Mouse (Mus musculus): ENCODE measurements around the gene Asna1. TPM values are rescaled to one million over a fixed set of nuclear protein-coding genes. Genes with fewer than 3 reads are reported as not detected.

The Asna1 gene
- polyA plus RNA-seq (2012; rRNA removed) = 110 TPM in 2 replicates

DNA sequence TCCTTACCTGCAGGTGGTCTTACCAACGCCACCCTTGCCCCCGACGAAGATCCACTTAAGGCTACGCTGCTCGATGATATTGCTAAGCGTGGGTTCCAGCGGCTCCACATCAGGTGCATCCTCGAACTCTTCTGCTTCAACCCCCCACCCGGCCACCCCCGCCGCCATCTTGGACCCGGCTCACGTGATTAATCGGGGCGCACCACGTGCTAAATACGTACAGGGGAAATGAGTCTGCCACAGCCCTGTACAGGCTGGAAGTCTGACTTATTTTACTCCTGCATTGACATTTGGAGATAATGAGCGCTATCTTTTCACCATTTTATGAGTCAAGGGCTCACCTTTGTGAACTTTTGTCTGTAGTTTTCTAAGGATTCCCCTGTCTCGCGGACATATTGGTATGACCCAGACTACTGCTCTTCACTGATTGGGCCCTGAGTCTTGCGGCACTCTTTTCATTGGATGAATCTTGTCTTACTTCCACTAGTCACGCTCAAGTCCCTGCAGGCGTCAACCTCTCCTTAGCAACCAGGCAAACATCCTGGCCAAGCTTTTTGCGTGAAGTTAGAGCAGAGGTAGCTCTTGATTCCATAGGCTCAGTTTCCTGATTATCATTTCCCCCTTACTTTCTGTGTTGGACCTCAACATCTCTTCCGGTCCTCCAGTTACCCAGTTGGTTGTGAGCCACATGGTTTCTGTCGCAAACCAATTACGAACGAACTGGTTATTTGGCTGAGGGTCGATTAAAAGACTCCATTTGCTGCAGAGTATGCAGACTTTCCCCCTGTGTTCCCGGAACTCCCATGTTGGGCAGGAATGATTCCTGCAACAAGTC is at the start of gene Asna1:
TSS of gene Asna1 (minus strand) at position 184 of the 835 bp plus-strand sequence.

DNA sequence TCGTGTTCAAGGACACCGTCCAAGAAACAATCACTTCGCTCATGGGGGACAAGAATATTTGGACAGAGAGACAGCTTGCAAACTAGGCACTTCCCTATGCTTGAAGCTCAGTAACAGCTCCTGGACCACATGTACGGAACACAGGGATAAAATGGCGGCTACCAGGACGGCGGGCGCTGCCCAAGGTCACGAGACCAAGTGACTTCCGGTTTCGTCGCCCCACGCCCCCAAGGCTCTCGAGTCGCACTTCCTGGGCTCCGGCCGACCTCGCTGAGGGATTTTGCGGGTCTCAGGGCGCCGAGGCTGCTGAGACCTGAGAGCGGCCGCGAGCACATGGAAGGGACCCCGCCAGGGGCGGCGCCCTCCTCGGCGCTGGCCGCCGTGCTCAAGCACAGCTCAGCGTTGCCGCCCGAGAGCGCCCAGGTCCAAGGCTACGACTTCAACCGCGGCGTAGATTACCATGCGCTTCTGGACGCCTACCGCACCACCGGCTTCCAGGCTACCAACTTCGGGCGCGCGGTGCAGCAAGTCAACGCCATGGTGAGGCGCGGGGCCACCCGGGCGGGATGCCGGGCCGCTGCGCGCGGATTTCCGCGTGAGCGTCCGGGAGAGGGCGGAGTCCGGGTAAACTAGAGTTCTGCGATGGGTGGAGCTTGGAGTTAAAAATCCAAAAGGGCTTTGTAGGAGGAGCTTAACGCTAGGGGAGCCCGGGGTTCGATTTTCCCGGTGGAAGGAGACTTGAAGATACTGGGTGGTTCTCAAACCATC is 46.6 kb upstream of the Asna1 start, which contains the start of gene Dhps:
TSS of gene Dhps (plus strand) at position 244 of the 768 bp plus-strand sequence.

DNA sequence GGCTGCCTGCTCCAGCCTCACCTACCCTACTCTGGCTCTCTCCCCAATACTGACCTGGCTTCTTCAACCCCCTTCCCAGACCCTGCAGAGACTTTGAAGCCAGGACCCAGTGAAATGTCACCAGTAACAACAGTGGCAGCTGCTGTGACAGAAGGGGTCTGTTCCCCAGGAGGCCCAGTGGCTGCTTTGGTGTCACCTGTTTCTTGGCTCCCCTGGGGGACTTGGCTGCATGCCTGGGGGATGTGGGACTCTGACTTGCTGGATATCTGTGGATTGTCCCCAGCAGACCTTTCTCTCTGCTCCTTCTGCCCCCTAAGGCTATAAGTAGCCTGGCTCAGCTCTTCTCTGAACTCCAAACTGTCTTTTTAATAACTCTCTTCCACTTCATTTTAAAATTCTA is 42.9 kb upstream of the Asna1 start, which contains the start of gene Gm5741:
TSS of gene Gm5741 (minus strand) at position 1 of the 400 bp plus-strand sequence.

DNA sequence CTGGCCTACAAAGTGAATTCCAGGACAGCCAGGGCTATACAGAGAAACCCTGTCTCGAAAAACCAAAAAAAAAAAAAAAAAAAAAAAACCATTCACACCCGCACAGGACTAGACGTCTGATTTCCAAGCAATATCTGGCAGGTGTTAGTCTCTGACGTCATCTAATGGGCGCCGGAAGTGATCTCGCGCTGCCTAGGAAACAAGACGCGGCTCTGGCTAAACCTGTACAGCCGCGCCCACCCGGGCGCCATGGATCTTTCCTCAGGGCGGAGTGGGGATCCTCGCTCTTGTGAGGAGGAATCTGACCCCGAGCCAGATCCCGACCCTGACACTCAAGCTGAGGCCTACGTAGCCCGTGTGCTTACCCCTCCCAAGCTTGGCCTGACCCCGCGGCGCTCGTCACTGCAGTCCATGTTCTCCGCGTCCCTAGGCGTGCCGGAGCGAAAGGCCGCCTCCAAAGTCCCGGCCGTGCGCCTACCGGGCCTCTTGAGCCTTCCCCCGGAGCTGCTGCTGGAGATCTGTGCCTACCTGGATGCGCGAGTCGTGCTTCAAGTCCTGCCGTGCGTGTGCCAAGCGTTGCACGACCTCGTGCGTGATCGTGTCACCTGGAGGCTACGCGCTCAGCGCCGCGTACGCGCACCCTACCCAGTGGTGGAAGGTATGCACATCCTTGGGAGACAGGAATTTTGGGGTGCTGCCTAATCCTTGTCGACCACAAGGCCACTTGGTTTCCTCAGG is 35.0 kb upstream of the Asna1 start, which contains the start of gene Fbxw9:
TSS of gene Fbxw9 (plus strand) at position 177 of the 738 bp plus-strand sequence.

DNA sequence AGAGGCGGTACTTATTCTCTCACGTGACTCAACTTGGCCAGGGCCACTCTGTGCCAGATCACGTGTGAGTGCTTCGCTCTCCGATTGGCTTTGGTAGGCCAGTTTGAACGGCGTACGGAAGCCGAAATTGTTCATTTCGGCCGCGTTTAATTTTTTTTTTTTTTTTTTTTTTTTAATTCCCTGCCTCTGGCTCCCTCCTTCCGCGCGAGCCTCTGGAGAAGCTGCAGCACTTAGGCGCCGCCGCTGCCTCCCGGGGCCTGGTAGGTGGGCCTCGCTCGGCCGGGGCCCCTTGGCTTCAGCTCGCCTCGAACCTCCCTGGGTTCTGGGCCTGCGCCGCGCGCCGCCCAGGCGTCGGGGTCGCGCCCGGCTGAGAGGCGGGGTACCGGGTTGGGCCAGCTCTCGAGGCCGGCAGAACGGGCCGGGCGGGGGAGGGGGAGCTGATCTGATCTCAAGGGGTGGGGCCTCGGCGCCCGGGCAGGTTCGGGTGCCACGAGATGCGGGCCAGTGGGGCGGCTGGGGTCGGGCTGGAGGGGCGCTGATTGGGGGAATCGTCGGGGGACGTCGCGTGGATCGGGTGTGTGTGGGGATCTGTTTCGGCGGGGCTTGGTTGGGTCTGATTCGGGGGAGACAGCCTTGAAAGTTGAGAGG is 11.8 kb upstream of the Asna1 start, which contains the start of gene Tnpo2:
TSS of gene Tnpo2 (plus strand) at position 198 of the 648 bp plus-strand sequence.

DNA sequence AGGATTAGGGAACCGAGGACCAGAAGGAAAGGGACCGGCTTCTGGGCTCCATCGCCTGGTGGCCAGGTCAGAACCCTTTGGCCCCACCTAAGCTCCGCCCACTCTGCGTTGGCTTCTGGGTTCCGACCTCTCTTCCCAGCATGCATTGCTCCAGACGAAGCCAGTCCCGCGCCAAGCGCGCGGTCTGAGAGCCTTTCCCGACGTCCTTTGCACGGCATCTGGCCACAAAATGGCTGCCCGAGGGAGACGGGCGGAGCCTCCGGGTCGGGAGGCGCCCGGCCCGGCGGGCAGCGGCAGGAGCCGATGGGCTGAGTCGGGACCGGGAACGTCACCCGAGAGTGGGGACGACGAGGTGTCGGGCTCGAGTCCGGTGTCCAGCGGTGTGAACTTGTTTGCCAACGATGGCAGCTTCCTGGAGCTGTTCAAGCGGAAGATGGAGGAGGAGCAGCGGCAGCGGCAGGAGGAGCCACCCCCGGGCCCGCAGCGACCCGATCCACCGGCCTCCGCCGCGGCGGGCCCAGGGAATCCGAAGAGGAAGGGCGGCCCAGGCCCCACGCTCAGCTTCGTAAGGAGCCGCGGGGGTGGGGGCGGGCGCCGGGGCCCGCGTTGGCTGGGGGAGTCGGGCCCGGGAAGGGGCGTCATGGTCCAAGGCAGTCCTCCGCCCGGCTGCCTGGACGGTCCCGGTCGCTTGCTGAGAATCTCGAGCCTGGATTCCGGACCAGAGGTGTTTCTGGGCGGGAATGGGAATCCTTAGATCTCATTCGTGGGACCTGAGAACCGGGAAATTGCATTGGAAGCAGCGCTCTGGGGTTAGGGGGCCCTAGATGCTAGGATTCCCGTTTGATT is 1.8 kb upstream of the Asna1 start, which contains the start of gene Trir:
TSS of gene Trir (plus strand) at position 154 of the 846 bp plus-strand sequence.

DNA sequence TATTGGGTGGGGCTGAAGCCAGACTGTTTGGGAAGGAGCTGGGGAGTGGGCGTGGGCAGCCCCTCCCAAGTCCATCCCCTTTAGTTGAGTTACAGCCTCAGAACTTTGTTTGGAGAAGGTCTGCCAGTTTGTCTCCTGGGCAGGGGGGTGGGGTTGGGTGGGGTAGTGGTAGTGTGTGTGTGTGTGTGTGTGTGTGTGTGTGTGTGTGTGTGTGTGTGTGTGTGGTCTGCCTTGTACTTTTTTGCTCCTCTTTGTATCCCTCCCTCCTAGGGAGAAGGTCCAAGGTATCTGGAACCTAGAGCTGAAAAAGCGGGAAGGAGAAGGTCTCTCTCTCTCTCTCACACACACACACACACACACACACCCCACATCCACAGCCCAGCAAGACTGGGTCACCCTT is 10.7 kb downstream of the Asna1 start, which contains the start of gene Best2:
TSS of gene Best2 (minus strand) at position 101 of the 400 bp plus-strand sequence.

DNA sequence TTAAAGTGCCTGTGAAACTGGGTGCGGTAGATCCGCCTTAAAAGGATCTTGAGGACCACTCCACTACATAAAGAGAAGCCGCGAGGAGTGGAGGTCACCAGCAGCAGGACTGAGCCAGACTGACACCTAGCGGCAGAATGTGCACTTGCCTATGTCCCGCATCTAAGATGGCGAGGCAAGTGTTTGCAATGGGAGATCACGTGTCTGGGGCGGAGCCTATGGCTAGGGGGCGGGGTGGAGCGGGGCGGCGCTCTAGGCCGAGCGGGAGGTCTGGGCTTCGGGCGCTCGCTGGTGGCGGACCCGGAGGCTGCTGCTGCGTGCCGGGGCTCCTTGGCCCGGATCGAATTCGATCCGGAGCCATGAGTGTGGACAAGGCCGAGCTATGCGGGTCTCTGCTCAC is 34.7 kb downstream of the Asna1 start, which contains the start of gene Hook2:
TSS of gene Hook2 (plus strand) at position 255 of the 400 bp plus-strand sequence.

DNA sequence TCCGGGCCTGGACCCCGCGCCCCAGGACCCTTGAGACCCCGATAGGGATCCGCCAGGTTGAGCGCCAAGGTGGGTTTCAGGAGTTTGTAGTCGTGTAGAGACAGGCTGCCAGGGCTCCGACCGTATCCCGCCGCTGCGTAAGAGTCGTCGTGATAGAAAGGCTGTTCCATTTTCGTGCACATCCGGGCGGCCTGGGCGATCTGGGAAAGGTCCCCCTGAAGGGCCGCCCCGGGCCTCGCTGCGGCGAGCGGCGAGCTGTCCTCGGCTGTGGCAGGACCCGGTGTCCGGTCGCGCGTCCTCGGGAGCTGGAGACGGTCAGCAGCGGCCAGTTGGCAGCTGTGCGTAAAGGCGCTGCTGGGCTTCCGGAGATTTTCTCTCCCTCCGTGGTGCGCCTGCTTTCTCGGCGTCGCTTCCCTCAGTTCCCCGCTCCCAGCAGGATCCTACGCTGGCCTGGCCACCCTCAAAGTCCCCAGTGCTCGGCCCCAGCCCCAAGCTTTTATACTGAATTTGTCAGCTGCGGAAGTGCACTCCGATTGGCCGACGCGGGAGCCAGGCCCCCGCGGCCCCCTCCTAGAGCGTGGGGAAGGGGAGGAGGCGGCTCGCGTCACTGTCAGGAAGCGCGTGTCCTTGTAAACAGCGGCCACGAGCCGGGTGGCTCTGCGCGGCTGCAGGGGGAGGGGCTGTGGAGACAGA is 46.7 kb downstream of the Asna1 start, which contains the start of gene Junb:
TSS of gene Junb (minus strand) at position 471 of the 693 bp plus-strand sequence.

DNA sequence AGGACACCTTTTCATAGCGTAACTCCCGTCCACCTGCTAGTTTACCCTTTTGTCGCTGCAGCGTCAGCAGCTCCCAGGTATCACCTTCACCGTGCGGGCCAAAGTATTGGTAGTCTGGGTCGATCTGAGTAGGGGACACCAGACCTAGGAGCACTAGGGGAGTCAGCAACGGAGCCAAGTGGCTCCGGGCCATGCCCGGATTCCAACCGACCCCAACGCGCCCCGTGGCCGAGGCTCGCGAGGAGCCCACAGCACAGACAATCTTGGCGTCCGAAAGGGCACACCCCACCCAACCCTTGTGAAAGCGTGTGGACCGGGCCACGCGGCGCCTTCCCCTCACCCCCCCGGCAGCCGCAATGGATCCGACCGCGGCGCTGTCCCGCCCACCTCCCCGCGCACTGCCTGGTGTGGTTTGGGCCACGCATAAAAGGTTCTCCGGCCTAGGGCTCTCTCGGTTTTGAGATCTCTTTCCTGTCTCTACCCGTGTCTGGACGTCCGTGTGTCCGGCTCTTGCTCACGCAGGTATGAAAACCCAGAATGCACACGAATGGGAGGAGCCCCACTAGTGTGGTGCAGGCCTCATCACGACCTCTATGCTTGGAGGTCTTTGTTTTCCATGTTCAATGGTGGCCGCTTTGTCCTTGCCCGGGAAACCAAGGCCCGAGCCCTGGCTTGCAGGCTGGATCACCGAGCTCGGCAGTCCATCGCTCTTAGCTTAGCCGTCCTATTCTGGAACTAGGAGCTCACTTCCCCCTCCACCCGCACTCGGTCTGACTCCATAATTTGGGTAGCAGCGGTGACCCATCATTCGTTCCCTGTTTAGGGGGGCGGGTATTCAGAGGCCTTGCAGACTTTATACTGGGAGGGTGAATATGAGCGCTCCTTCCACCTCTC is 55.6 kb downstream of the Asna1 start, which contains the start of the genes Gm49661, Prdx2 and Rnaseh2a:
TSS of gene Gm49661 (minus strand) at position 193 of the 894 bp plus-strand sequence.
TSS of gene Prdx2 (plus strand) at position 347 of the 894 bp plus-strand sequence.
TSS of gene Rnaseh2a (minus strand) at position 527 of the 894 bp plus-strand sequence.

Other genes starting within 250 kb of the Asna1 start
- 42.4 and 55.8 TPM in 2 replicates for gene Nfix, start 224.9 kb downstream of the Asna1 start, polyA plus RNA-seq (2012; rRNA removed)
- gene Dand5, start 202.5 kb downstream of the Asna1 start, polyA plus RNA-seq (2012; rRNA removed) = 2.1 and 2.9 TPM in 2 replicates
- 40.4 and 47.3 TPM in 2 replicates for gene Gadd45gip1, start 193.8 kb downstream of the Asna1 start, polyA plus RNA-seq (2012; rRNA removed)
- gene Rad23a, start 184.6 kb downstream of the Asna1 start, polyA plus RNA-seq (2012; rRNA removed) = 58.2 and 66.6 TPM in 2 replicates
- gene Calr, start 178.3 kb downstream of the Asna1 start, polyA plus RNA-seq (2012; rRNA removed) = 162 and 189 TPM in 2 replicates
- gene Farsa, start 168.3 kb downstream of the Asna1 start, polyA plus RNA-seq (2012; rRNA removed) = 35.1 TPM in 2 replicates
- gene Syce2, start 153.2 kb downstream of the Asna1 start, polyA plus RNA-seq (2012; rRNA removed) = 1.3 and 1.9 TPM in 2 replicates
- 130 and 142 TPM in 2 replicates for gene Gcdh, start 131.4 kb downstream of the Asna1 start, polyA plus RNA-seq (2012; rRNA removed)
- gene Klf1, start 123.4 kb downstream of the Asna1 start, polyA plus RNA-seq (2012; rRNA removed) = 0.23 and 0.28 TPM in 2 replicates
- gene Dnase2a, start 116.7 kb downstream of the Asna1 start, polyA plus RNA-seq (2012; rRNA removed) = 13.5 and 17.0 TPM in 2 replicates
- 1.3 and 1.7 TPM in 2 replicates for gene Mast1, start 87.9 kb downstream of the Asna1 start, polyA plus RNA-seq (2012; rRNA removed)
- gene Rtbdn, start 78.3 kb downstream of the Asna1 start, polyA plus RNA-seq (2012; rRNA removed) = 0.21 and 0.81 TPM in 2 replicates
- not detected in 2 replicates for gene Gm49661, start 55.8 kb downstream of the Asna1 start, polyA plus RNA-seq (2012; rRNA removed)
- 119 and 140 TPM in 2 replicates for gene Prdx2, start 55.7 kb downstream of the Asna1 start, polyA plus RNA-seq (2012; rRNA removed)
- gene Rnaseh2a, start 55.5 kb downstream of the Asna1 start, polyA plus RNA-seq (2012; rRNA removed) = 41.0 and 42.0 TPM in 2 replicates
- 231 and 249 TPM in 2 replicates for gene Junb, start 46.6 kb downstream of the Asna1 start, polyA plus RNA-seq (2012; rRNA removed)
- 43.2 and 50.0 TPM in 2 replicates for gene Hook2, start 34.7 kb downstream of the Asna1 start, polyA plus RNA-seq (2012; rRNA removed)
- 96.2 and 105 TPM in 2 replicates for gene Best2, start 10.8 kb downstream of the Asna1 start, polyA plus RNA-seq (2012; rRNA removed)
- 108 and 150 TPM in 2 replicates for gene Trir, start 1.5 kb upstream of the Asna1 start, polyA plus RNA-seq (2012; rRNA removed)
- gene Tnpo2, start 11.6 kb upstream of the Asna1 start, polyA plus RNA-seq (2012; rRNA removed) = 53.8 and 59.8 TPM in 2 replicates
- gene Fbxw9, start 34.8 kb upstream of the Asna1 start, polyA plus RNA-seq (2012; rRNA removed) = 59.9 and 71.0 TPM in 2 replicates
- gene Gm5741, start 42.7 kb upstream of the Asna1 start, polyA plus RNA-seq (2012; rRNA removed) = 0.72 TPM in 1 of 2 replicates, not detected in the other
- 53.6 and 68.0 TPM in 2 replicates for gene Dhps, start 46.5 kb upstream of the Asna1 start, polyA plus RNA-seq (2012; rRNA removed)
- gene Wdr83os, start 55.5 kb upstream of the Asna1 start, polyA plus RNA-seq (2012; rRNA removed) = 87.0 and 110 TPM in 2 replicates
- gene Wdr83, start 56.0 kb upstream of the Asna1 start, polyA plus RNA-seq (2012; rRNA removed) = 29.5 and 29.6 TPM in 2 replicates
- 70.9 and 73.4 TPM in 2 replicates for gene Man2b1, start 58.0 kb upstream of the Asna1 start, polyA plus RNA-seq (2012; rRNA removed)
- gene Zfp791, start 97.8 kb upstream of the Asna1 start, polyA plus RNA-seq (2012; rRNA removed) = 0.57 and 1.0 TPM in 2 replicates
- gene Cks1brt, start 126.6 kb upstream of the Asna1 start, polyA plus RNA-seq (2012; rRNA removed) = not detected in 2 replicates
- not detected in 2 replicates for gene Olfr371, start 200.7 kb upstream of the Asna1 start, polyA plus RNA-seq (2012; rRNA removed)

Measured in colon, adult 2 months (tissue).